Mouse (Mus musculus): ENCODE measurements around the gene Ptgs1.

DNA sequence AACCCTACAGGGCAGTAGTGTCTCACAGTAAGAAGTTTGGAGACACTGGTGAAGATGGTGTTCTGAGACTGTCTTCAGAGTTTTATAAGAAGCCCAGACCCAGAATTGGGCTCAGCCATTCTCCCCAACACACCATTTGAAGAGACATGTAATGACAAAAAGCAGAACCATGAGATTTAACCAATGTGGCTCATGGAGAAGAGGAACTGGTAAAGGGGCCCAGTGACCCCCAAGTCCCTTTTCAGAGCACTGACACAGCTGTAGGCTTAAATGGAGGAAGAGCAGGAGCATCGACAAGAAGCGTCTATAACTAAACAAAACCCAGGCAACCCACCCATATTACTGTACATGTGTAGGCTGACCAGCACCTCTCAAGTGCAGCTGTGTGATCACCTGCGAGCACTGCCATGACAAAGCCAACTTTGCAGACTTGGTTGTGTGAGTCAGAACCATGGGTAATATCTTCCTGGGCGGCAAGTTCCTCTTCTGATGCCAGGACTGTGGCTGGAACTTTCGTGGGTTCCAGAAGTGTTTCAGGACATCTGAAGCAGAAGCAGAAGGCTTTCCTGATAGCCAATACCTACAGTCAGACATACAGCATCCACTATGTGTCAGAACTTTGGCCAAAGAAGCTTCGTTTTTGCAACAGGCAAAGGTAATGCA lies 42.2 kb downstream of the Ptgs1 start:
- TF ChIP-seq CTCF (IDR thresholded peaks at IDR 0.05; ENCODE audit: low read depth) (no peak), EP300 (optimal IDR thresholded peaks at IDR 0.05) (no peak)

Measured in stomach, postnatal 0 days (tissue).